Mouse (Mus musculus): Measurements from ENCODE around the gene Trpv6. TPM values are rescaled to one million over a fixed set of nuclear protein-coding genes. Genes with fewer than 3 reads are reported as not detected.

Gene Trpv6
- total and polyA plus RNA-seq, 3 experiments = not detected

DNA sequence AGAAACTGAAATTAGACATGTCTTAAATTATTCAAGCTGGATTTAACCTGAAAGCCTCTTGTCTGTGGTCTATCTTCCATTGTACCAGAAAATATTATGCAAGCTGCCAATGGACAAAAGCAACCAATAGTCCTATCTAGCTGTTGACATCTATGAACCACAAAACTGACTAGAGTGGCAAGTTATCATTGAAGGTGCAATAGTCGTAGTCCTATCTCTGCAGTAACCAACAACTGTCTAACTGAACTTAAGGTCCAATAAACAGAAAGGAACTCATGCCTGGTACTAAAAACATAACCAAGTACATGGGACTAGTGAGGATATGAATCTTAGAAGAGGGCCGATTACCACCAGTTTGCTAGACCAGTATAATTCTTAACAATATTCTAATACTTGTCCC lies 40.3 kb upstream of the Trpv6 start:
- intact Hi-C loops (cut with DNase I) = no loop called here
- Histone ChIP-seq H3K36me3 (ENCODE audit: control insufficient read depth, insufficient read depth, low read length) (no peaks in the 10 kb centered on the region), H3K4me3 (no peak overlapping the region), H3K27me3 (ENCODE audit: control insufficient read depth, insufficient read depth, low read length) (no peaks in the 10 kb centered on the region), H3K27ac (no peak overlapping the region), H3K79me2 (replicated peaks; ENCODE audit: control insufficient read depth, insufficient read depth, low read length) (no peaks in the 10 kb centered on the region), H3K4me1 (ENCODE audit: control insufficient read depth, insufficient read depth, low read length) (no peaks in the 10 kb centered on the region), H3K9ac (ENCODE audit: low read depth, low read length) (no peak overlapping the region)
- WGBS = 79% methylated on average over 2 of the region's 2 CpGs
- TF ChIP-seq EP300 (IDR thresholded peaks at IDR 0.05; ENCODE audit: insufficient read depth, low read depth, low read length) (no peak), POLR2A (IDR thresholded peaks at IDR 0.05; ENCODE audit: insufficient read depth, low read depth, low read length) (no peak), CTCF (IDR thresholded peaks at IDR 0.05) (no peak)
- DNase-seq = no peak

DNA sequence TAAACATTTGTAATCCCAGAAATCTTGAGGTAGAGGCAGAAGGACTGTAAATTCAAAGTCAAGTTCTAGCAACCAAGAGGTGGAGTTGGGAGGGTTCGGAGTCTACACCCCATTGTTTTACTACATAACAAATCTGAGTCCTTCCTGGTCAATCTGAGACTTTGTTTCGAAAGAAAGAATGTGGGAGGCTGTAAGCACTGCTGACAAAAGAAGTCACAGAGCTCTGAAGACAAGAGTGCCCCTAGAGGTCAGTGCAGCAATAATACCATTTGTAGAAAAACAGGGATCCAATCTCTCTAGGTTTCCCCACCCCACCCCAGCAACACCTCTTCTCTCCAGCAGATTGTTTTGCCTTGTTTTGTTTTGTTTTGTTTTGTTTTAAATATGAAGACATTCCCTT lies 26.1 kb upstream of the Trpv6 start:
- Histone ChIP-seq H3K27ac (no peak overlapping the region), H3K36me3 (ENCODE audit: control insufficient read depth, insufficient read depth, low read length) (no peaks in the 10 kb centered on the region), H3K27me3 (ENCODE audit: control insufficient read depth, insufficient read depth, low read length) (no peaks in the 10 kb centered on the region), H3K9ac (ENCODE audit: low read depth, low read length) (no peak overlapping the region), H3K4me1 (ENCODE audit: control insufficient read depth, insufficient read depth, low read length) (no peaks in the 10 kb centered on the region), H3K79me2 (replicated peaks; ENCODE audit: control insufficient read depth, insufficient read depth, low read length) (no peaks in the 10 kb centered on the region), H3K4me3 (no peak overlapping the region)
- DNase-seq = no peak
- no peak for TF ChIP-seq EP300 (IDR thresholded peaks at IDR 0.05; ENCODE audit: insufficient read depth, low read depth, low read length)
- TF ChIP-seq POLR2A (IDR thresholded peaks at IDR 0.05; ENCODE audit: insufficient read depth, low read depth, low read length) = no peak
- TF ChIP-seq CTCF (IDR thresholded peaks at IDR 0.05) = peak; percentile 39
- 38% methylated on average over 2 of the region's 2 CpGs for WGBS
- intact Hi-C loops (cut with DNase I) = no loop called here

DNA sequence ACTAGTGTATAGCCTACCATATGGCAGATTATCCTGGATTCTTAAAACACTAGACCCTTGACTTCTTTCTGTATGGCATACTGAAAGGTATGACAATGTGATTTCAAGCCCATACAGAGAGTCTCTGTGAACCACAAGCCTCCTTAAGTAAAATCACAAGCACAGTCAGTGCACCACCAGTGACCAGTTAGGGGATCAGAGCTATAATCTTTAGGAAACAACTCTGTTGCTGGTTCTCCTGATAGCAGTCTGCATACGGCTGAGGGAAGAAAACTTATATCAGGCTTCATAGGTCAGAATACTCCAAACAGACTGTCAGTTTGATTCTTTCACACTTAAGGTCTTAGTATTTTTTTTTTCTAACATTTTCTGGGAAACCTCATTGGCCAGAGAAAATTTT lies 22.3 kb upstream of the Trpv6 start:
- Histone ChIP-seq H3K9ac (ENCODE audit: low read depth, low read length) (no peak overlapping the region), H3K36me3 (ENCODE audit: control insufficient read depth, insufficient read depth, low read length) (no peaks in the 10 kb centered on the region), H3K4me3 (no peak overlapping the region), H3K27me3 (ENCODE audit: control insufficient read depth, insufficient read depth, low read length) (no peaks in the 10 kb centered on the region), H3K4me1 (ENCODE audit: control insufficient read depth, insufficient read depth, low read length) (no peaks in the 10 kb centered on the region), H3K27ac (no peak overlapping the region), H3K79me2 (replicated peaks; ENCODE audit: control insufficient read depth, insufficient read depth, low read length) (no peaks in the 10 kb centered on the region)
- intact Hi-C loops (cut with DNase I) = no loop called here
- TF ChIP-seq EP300 (IDR thresholded peaks at IDR 0.05; ENCODE audit: insufficient read depth, low read depth, low read length) (no peak), CTCF (IDR thresholded peaks at IDR 0.05) (no peak), POLR2A (IDR thresholded peaks at IDR 0.05; ENCODE audit: insufficient read depth, low read depth, low read length) (no peak)
- DNase-seq = no peak
- WGBS = 52% methylated on average over 1 of the region's 1 CpGs

DNA sequence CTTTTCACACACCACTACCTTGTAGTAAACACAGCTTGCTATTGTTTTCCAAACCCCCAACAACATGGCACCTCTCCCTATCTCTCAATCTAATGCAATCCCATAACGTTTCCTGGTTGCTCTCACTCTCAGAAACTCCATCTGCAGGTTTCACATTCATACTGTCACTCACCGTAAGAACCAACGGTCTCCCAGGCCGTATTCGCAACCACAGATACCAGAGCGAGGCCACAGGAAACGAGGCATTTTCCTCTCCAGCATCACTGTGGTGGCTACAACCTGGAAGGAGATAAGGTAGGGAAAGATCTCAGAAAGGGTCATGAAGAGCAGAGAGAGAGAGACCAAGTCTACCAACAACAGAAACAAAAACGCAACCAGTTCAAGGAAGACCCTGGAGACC lies 18.4 kb upstream of the Trpv6 start:
- H3K27ac ChIP-seq = no peak overlapping the region
- intact Hi-C loops (cut with DNase I) = no loop called here
- no peak overlapping the region for H3K4me3 ChIP-seq
- no peak for DNase-seq
- H3K36me3 ChIP-seq (ENCODE audit: control insufficient read depth, insufficient read depth, low read length) = no peaks in the 10 kb centered on the region
- no peaks in the 10 kb centered on the region for H3K79me2 ChIP-seq (replicated peaks; ENCODE audit: control insufficient read depth, insufficient read depth, low read length)
- TF ChIP-seq EP300 (IDR thresholded peaks at IDR 0.05; ENCODE audit: insufficient read depth, low read depth, low read length) (no peak), CTCF (IDR thresholded peaks at IDR 0.05) (no peak), POLR2A (IDR thresholded peaks at IDR 0.05; ENCODE audit: insufficient read depth, low read depth, low read length) (no peak)
- WGBS = 35% methylated on average over 8 of the region's 8 CpGs
- H3K4me1 ChIP-seq (ENCODE audit: control insufficient read depth, insufficient read depth, low read length) = no peaks in the 10 kb centered on the region
- H3K27me3 ChIP-seq (ENCODE audit: control insufficient read depth, insufficient read depth, low read length) = no peaks in the 10 kb centered on the region
- H3K9ac ChIP-seq (ENCODE audit: low read depth, low read length) = no peak overlapping the region

DNA sequence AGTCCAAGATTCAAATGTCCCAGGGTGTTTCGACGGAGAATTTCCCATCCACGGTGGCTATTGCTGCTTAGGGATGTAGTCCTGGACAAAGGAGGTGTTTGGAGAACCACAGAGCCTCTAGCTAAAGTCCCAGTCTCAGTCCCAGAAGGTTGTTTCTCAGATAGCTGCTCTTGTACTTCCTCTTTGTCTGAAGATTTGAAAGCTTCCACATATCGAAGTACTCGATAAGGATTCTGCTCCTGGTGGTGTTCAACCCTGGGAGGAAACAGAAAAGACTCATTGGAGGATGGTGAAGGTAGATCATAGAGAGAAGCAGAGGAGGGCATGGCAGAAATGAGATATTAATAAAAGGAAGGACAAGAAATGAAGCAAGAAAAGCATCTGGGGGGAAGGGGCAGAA lies 17.0 kb upstream of the Trpv6 start:
- 85% methylated on average over 5 of the region's 5 CpGs for WGBS
- TF ChIP-seq EP300 (IDR thresholded peaks at IDR 0.05; ENCODE audit: insufficient read depth, low read depth, low read length) = no peak
- no peak for TF ChIP-seq CTCF (IDR thresholded peaks at IDR 0.05)
- TF ChIP-seq POLR2A (IDR thresholded peaks at IDR 0.05; ENCODE audit: insufficient read depth, low read depth, low read length) = no peak
- no peaks in the 10 kb centered on the region for H3K79me2 ChIP-seq (replicated peaks; ENCODE audit: control insufficient read depth, insufficient read depth, low read length)

DNA sequence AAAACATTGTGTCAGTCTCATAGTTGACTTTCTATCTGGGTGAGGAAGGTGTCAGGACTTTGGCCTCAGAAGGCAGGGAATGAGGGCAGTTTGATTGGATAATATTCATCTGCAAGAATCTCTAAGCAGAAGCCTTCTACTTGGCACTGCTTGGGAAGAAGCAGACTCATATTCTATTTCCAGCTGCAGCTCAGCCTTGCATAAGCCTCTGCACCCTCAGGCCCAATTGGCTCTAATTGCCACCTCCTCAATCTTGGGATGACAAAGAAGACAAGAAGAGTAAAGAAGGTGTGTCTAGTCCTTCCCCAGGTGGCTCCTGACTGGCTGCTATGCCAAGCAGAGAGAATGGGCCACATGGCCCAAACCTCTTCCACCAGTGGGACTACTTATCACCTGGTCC lies 10.5 kb upstream of the Trpv6 start:
- intact Hi-C loops (cut with DNase I) = no loop called here

More for the DNA sequence above, 17.0 kb upstream of the Trpv6 start:
- no peak overlapping the region for H3K9ac ChIP-seq (ENCODE audit: low read depth, low read length)
- H3K36me3 ChIP-seq (ENCODE audit: control insufficient read depth, insufficient read depth, low read length) = no peaks in the 10 kb centered on the region
- intact Hi-C loops (cut with DNase I) = no loop called here
- H3K27ac ChIP-seq = no peak overlapping the region
- no peak overlapping the region for H3K4me3 ChIP-seq
- no peak for DNase-seq
- no peaks in the 10 kb centered on the region for H3K4me1 ChIP-seq (ENCODE audit: control insufficient read depth, insufficient read depth, low read length)
- H3K27me3 ChIP-seq (ENCODE audit: control insufficient read depth, insufficient read depth, low read length) = no peaks in the 10 kb centered on the region

More for the DNA sequence above, 10.5 kb upstream of the Trpv6 start:
- Histone ChIP-seq H3K79me2 (replicated peaks; ENCODE audit: control insufficient read depth, insufficient read depth, low read length) (no peaks in the 10 kb centered on the region), H3K27me3 (ENCODE audit: control insufficient read depth, insufficient read depth, low read length) (no peaks in the 10 kb centered on the region), H3K4me1 (ENCODE audit: control insufficient read depth, insufficient read depth, low read length) (no peaks in the 10 kb centered on the region), H3K9ac (ENCODE audit: low read depth, low read length) (no peak overlapping the region), H3K4me3 (no peak overlapping the region), H3K27ac (no peak overlapping the region), H3K36me3 (ENCODE audit: control insufficient read depth, insufficient read depth, low read length) (no peaks in the 10 kb centered on the region)
- TF ChIP-seq CTCF (IDR thresholded peaks at IDR 0.05) (no peak), POLR2A (IDR thresholded peaks at IDR 0.05; ENCODE audit: insufficient read depth, low read depth, low read length) (no peak), EP300 (IDR thresholded peaks at IDR 0.05; ENCODE audit: insufficient read depth, low read depth, low read length) (no peak)
- DNase-seq = no peak
